Mouse (Mus musculus): ENCODE measurements around the gene Glul. TPM values are rescaled to one million over a fixed set of nuclear protein-coding genes. Genes with fewer than 3 reads are reported as not detected.
A peak's percentile ranks its signal among the peaks of the same experiment; 100 is the strongest.
"Not testable (repeated sequence)": the region's sequence is repeated elsewhere in the genome, so short reads cannot be mapped to it uniquely, and the experiment has no call there.

The Glul gene
- polyA plus RNA-seq (2014; fragmentation: Nextera tagmentation; extraction: Ambion mirVana): 199 and 206 TPM in 2 replicates

DNA sequence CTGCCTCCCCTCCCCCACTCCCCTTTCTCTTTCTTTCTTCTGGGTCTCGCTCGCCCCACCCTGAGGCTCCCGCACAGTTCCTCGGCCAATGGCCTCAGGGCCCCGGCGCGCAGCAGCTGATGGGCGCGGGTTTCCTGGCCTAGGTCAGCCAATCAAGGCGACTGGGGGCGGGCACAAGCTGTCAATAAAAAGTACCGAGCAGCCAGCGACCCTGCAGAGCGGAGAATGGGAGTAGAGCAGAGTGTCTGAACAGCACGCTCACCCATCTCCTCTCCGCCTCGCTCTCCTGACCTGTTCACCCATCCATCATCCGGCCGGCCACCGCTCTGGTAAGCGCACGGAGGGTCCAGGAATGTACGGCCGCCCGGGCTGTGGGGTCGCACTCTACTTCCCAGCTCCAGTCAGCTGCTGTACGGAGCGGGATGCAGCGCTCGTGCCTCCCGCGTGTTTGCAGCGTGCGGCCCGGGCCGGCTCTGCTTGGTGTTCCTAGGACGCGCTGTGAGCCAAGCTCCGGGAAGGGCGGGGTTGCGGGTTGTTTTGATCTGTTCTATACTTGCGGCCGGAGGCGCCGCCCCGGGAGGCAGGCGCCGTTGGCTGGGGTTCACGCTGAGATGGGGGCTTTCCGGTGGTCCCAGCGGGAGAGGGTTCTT, at the start of gene Glul, which contains the start of gene Teddm2:
Gene Glul, plus strand, starts transcription at position 214 of the 650 bp plus-strand sequence.
Gene Teddm2, minus strand, starts transcription at position 498 of the 650 bp plus-strand sequence.
- H3K9ac ChIP-seq: peak within 1 kb of the TSS; percentile 86
- no peaks in the 10 kb centered on the region for H3K9me3 ChIP-seq (ENCODE audit: control insufficient read depth, low read length)
- H3K4me3 ChIP-seq (replicated peaks; ENCODE audit: low read length): peak within 1 kb of the TSS; percentile 84
- under 1% methylated on average over 51 of the region's 51 CpGs for WGBS
- H3K36me3 ChIP-seq (replicated peaks; ENCODE audit: control insufficient read depth, insufficient read depth): peaks cover 21% of the 10 kb centered on the region
- H3K4me2 ChIP-seq (replicated peaks): peak within 1 kb of the TSS; percentile 81
- peaks cover 35% of the 10 kb centered on the region for H3K4me1 ChIP-seq (replicated peaks; ENCODE audit: control insufficient read depth, insufficient read depth, low read length)
- H3K27ac ChIP-seq: peak within 1 kb of the TSS; percentile 97
- peak; percentile 92 for DNase-seq (ENCODE audit: low spot score)
- ATAC-seq (ENCODE audit: low FRiP score): peak; percentile 96
- no peaks in the 10 kb centered on the region for H3K27me3 ChIP-seq (ENCODE audit: control insufficient read depth, insufficient read depth, low read length)

DNA sequence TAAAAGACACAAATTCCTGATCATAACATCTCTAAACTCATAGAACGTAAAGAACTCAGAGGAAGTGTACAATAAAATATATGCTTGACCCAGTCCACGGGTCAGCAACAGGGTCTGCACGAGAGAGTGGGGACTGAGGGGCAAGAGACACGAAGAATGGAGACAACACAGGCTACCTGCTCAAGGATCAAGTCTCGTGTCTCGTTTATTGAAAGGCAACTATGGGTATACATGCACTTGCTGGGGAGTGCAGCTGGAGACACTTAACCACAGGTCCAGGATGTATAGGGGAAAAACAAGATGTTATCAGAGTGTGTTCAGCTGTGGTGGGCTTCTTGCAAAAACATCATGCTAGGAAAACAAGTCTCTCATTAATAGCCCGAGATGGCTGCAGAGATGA, 47.0 kb upstream of the Glul start:
- WGBS: 82% methylated on average over 7 of the region's 7 CpGs
- not testable (repeated sequence) for H3K4me1 ChIP-seq (replicated peaks; ENCODE audit: control insufficient read depth, insufficient read depth, low read length); H3K4me2 ChIP-seq (replicated peaks); H3K27ac ChIP-seq; H3K27me3 ChIP-seq (ENCODE audit: control insufficient read depth, insufficient read depth, low read length); H3K9me3 ChIP-seq (ENCODE audit: control insufficient read depth, low read length); H3K9ac ChIP-seq; ATAC-seq (ENCODE audit: low FRiP score); H3K4me3 ChIP-seq (replicated peaks; ENCODE audit: low read length); H3K36me3 ChIP-seq (replicated peaks; ENCODE audit: control insufficient read depth, insufficient read depth); DNase-seq (ENCODE audit: low spot score)

DNA sequence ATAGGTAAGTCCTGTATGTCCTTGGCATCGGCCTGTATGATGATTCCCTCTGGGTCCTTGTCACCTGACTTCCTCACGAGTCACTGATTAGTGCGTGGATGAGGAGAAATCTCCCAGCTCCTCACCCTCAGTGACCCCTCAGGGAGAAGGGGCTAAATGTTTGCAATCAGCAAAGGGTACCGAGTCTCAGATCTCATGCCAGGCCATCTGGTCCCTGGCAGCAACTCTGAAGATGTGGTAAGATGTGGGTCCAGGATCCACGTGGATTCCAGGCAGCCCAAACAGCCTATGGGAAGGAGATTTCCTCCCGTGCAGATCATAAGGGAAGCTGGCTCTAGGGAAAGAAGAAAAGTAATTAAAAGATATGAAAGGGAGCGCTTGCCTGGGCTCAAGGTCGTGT, 43.8 kb upstream of the Glul start:
- Histone ChIP-seq H3K4me2 (replicated peaks) (no peak overlapping the region), H3K9me3 (ENCODE audit: control insufficient read depth, low read length) (no peaks in the 10 kb centered on the region), H3K27ac (no peak overlapping the region), H3K27me3 (ENCODE audit: control insufficient read depth, insufficient read depth, low read length) (no peaks in the 10 kb centered on the region), H3K4me1 (replicated peaks; ENCODE audit: control insufficient read depth, insufficient read depth, low read length) (no peaks in the 10 kb centered on the region), H3K4me3 (replicated peaks; ENCODE audit: low read length) (no peak overlapping the region), H3K36me3 (replicated peaks; ENCODE audit: control insufficient read depth, insufficient read depth) (no peaks in the 10 kb centered on the region), H3K9ac (no peak overlapping the region)
- ATAC-seq (ENCODE audit: low FRiP score): no peak
- no peak for DNase-seq (ENCODE audit: low spot score)
- WGBS: 83% methylated on average over 8 of the region's 8 CpGs

DNA sequence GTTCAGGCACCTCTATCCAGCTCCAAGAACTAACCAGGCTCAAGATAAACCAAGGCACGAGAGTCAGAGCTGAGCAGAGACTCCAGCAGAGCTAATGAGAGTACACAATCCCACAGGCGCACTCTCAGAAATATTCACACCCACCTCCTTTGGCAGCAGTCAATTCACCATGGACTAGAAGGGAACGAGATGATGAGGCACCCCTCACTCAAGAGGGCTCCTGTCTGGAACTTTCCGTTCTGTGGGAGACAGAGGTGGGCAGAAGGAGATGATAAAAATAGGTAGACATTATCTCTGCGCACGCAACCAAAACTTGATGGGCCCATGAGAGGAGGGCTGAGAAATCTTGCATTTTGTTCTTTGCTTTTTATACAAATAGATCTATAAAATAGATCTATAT, 25.7 kb upstream of the Glul start, which contains the start of gene Teddm1b:
Gene Teddm1b, plus strand, starts transcription at position 301 of the 400 bp plus-strand sequence.
- WGBS: 92% methylated on average over 6 of the region's 6 CpGs
- H3K27me3 ChIP-seq (ENCODE audit: control insufficient read depth, insufficient read depth, low read length): no peaks in the 10 kb centered on the region
- ATAC-seq (ENCODE audit: low FRiP score): no peak
- DNase-seq (ENCODE audit: low spot score): no peak
- H3K4me3 ChIP-seq (replicated peaks; ENCODE audit: low read length): no peak within 1 kb of the TSS
- no peak within 1 kb of the TSS for H3K4me2 ChIP-seq (replicated peaks)
- no peak within 1 kb of the TSS for H3K9ac ChIP-seq
- no peaks in the 10 kb centered on the region for H3K4me1 ChIP-seq (replicated peaks; ENCODE audit: control insufficient read depth, insufficient read depth, low read length)
- no peaks in the 10 kb centered on the region for H3K36me3 ChIP-seq (replicated peaks; ENCODE audit: control insufficient read depth, insufficient read depth)
- no peaks in the 10 kb centered on the region for H3K9me3 ChIP-seq (ENCODE audit: control insufficient read depth, low read length)
- H3K27ac ChIP-seq: no peak within 1 kb of the TSS

DNA sequence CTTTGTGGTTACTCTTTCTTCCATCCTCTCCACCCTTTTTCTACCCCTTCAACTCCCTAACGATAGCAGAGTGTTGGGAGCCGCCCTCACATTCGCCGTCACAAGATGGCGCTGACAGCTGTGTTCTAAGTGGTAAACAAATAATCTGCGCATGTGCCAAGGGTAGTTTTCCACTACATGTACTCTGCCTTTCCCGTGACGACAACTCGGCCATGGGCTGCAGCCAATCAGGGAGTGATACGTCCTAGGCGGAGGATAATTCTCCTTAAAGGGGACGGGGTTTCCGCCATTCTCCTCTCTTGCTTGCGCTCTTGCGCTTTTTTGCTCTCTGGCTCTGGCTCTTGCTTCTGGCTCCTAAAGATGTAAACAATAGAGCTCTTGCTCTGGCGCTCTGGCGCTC, 19.4 kb upstream of the Glul start:
- not testable (repeated sequence) for H3K9ac ChIP-seq; ATAC-seq (ENCODE audit: low FRiP score); DNase-seq (ENCODE audit: low spot score); H3K27me3 ChIP-seq (ENCODE audit: control insufficient read depth, insufficient read depth, low read length); H3K4me2 ChIP-seq (replicated peaks); H3K27ac ChIP-seq; H3K9me3 ChIP-seq (ENCODE audit: control insufficient read depth, low read length); H3K4me1 ChIP-seq (replicated peaks; ENCODE audit: control insufficient read depth, insufficient read depth, low read length); H3K4me3 ChIP-seq (replicated peaks; ENCODE audit: low read length); H3K36me3 ChIP-seq (replicated peaks; ENCODE audit: control insufficient read depth, insufficient read depth)
- WGBS: over 99% methylated on average over 17 of the region's 17 CpGs

DNA sequence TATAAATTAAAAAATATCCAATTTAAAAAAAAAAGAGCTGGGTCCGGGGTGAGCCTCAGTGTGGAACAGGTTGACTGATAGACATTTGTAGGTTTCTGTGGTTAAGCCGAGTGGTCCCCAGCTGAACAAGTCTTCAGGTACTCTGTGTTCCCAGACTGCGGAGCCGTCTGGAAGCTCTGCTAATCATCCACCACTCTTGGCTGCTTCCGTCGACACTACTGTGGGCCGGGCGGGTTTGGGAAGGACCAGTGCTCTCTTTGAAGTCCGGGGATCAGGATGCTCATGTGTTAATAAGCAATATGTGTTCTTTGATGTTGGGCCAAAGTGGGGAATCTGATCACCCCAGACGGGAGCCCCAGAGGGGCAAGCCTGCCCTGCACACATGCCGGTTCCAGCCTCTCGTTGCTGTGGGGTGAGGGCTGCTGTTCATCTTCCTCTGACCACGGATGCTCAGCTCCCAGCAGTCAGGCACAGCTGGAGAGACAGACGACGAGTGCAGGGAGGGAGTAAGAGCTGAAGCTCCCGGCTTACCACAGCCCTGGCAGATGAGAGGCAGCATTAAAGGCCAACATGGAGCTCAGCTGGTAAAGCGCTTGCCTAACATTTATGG, 13.6 kb upstream of the Glul start:
- DNase-seq (ENCODE audit: low spot score): no peak
- H3K4me3 ChIP-seq (replicated peaks; ENCODE audit: low read length): no peak overlapping the region
- no peaks in the 10 kb centered on the region for H3K9me3 ChIP-seq (ENCODE audit: control insufficient read depth, low read length)
- no peaks in the 10 kb centered on the region for H3K4me1 ChIP-seq (replicated peaks; ENCODE audit: control insufficient read depth, insufficient read depth, low read length)
- no peak overlapping the region for H3K27ac ChIP-seq
- H3K4me2 ChIP-seq (replicated peaks): no peak overlapping the region; the same call in 1 of the 2 replicates
- no peaks in the 10 kb centered on the region for H3K36me3 ChIP-seq (replicated peaks; ENCODE audit: control insufficient read depth, insufficient read depth)
- no peaks in the 10 kb centered on the region for H3K27me3 ChIP-seq (ENCODE audit: control insufficient read depth, insufficient read depth, low read length)
- peak; percentile 43; the same call in 1 of the 2 replicates for ATAC-seq (ENCODE audit: low FRiP score)
- no peak overlapping the region for H3K9ac ChIP-seq
- WGBS: 38% methylated on average over 17 of the region's 17 CpGs

DNA sequence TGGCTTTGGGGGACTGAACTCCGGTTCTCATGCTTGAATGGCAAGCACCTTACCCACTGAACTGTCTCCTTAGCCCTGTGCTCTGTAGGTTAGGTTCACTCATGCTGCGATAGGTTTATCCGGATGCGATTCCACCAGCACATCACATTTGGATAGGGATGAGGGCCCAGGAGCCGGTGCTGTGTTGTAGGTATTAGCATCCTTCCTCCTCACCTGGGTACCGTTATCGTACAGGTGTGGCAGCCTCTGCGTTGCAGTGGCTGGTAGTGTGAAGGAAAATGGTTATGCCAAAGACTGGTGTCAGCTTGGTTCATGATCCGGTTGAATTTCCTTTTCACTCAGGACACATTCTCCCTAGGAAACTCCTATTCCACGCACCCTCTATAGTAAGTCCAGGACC, 9.6 kb upstream of the Glul start:
- ATAC-seq (ENCODE audit: low FRiP score) (no peak), DNase-seq (ENCODE audit: low spot score) (no peak)
- Histone ChIP-seq H3K4me2 (replicated peaks) (no peak overlapping the region), H3K4me1 (replicated peaks; ENCODE audit: control insufficient read depth, insufficient read depth, low read length) (0 out of 2 replicates have a peak, but pooled peaks cover 1% of the 10 kb centered on the region), H3K9ac (no peak overlapping the region), H3K36me3 (replicated peaks; ENCODE audit: control insufficient read depth, insufficient read depth) (no peaks in the 10 kb centered on the region), H3K27me3 (ENCODE audit: control insufficient read depth, insufficient read depth, low read length) (no peaks in the 10 kb centered on the region), H3K27ac (no peak overlapping the region), H3K9me3 (ENCODE audit: control insufficient read depth, low read length) (no peaks in the 10 kb centered on the region), H3K4me3 (replicated peaks; ENCODE audit: low read length) (no peak overlapping the region)
- WGBS: 96% methylated on average over 10 of the region's 10 CpGs

DNA sequence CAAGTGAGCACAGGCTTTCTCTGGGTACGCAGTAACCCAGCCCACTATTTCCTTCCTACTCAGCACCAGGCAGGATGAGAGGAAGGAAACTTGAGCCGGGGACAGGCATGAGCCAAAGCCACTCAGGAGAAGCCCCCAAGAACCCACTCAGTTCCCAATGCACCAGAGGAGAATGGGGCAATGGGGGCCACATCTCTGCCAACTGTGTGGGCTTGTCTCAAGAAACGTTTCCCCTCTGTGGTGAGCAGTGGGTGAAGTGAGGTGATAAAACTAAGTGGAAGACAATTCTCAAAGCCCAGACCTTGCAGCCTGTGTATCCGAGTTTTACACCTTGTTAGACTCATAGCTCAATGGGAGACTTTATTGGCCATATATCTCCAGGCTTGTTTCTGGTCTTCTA, 8.3 kb upstream of the Glul start, which contains the start of gene Teddm1a:
Gene Teddm1a, plus strand, starts transcription at position 301 of the 400 bp plus-strand sequence.
- no peak within 1 kb of the TSS for H3K4me2 ChIP-seq (replicated peaks)
- ATAC-seq (ENCODE audit: low FRiP score) (no peak), DNase-seq (ENCODE audit: low spot score) (no peak)
- H3K4me3 ChIP-seq (replicated peaks; ENCODE audit: low read length): no peak within 1 kb of the TSS
- 0 out of 2 replicates have a peak, but pooled peaks cover 3% of the 10 kb centered on the region for H3K4me1 ChIP-seq (replicated peaks; ENCODE audit: control insufficient read depth, insufficient read depth, low read length)
- no peak within 1 kb of the TSS for H3K27ac ChIP-seq
- no peaks in the 10 kb centered on the region for H3K27me3 ChIP-seq (ENCODE audit: control insufficient read depth, insufficient read depth, low read length)
- H3K36me3 ChIP-seq (replicated peaks; ENCODE audit: control insufficient read depth, insufficient read depth): no peaks in the 10 kb centered on the region
- H3K9ac ChIP-seq: no peak within 1 kb of the TSS
- WGBS: 68% methylated on average over 4 of the region's 4 CpGs
- no peaks in the 10 kb centered on the region for H3K9me3 ChIP-seq (ENCODE audit: control insufficient read depth, low read length)

DNA sequence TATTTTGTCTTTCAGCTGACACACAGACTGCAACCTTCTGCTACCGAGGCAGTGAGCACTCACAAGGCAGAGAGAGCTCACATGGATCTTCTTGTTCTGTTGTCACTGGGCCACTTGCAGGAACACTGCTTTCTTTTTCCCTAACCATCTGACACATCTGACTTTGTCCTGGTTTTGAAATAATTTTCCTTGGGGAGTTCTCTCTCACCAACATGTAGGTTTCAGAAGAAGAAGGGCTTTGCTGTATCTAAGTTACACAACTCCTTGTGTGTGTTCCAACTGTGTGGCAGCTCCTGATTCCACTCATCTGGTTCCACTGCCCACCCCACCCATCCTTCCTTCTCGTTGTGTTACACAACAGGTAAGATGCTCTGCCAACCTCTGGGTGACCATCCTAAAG, 6.0 kb upstream of the Glul start:
- Histone ChIP-seq H3K4me3 (replicated peaks; ENCODE audit: low read length) (no peak overlapping the region), H3K9ac (no peak overlapping the region), H3K27me3 (ENCODE audit: control insufficient read depth, insufficient read depth, low read length) (no peaks in the 10 kb centered on the region), H3K27ac (no peak overlapping the region), H3K4me1 (replicated peaks; ENCODE audit: control insufficient read depth, insufficient read depth, low read length) (0 out of 2 replicates have a peak, but pooled peaks cover 3% of the 10 kb centered on the region), H3K9me3 (ENCODE audit: control insufficient read depth, low read length) (no peaks in the 10 kb centered on the region), H3K36me3 (replicated peaks; ENCODE audit: control insufficient read depth, insufficient read depth) (no peaks in the 10 kb centered on the region), H3K4me2 (replicated peaks) (no peak overlapping the region)
- DNase-seq (ENCODE audit: low spot score) (no peak), ATAC-seq (ENCODE audit: low FRiP score) (no peak)
- WGBS: 81% methylated on average over 2 of the region's 2 CpGs

All from hindbrain, embryonic 14.5 days (tissue).